Mouse (Mus musculus) thymus, adult 2 months (tissue): ENCODE measurements around the gene Cobll1. TPM values are rescaled to one million over a fixed set of nuclear protein-coding genes. Genes with fewer than 3 reads are reported as not detected.

Experiments
- DNase-seq: peaks from one replicate; pipeline ENCODE4 v3.0.0; 2021
- H3K27ac ChIP-seq: fragments of 200-500 bp; 2 replicates; pipeline ENCODE4 v1.5.1; 2012; ENCODE audit warnings: low read length, control low read depth; ENCODE audit not compliant: control insufficient read depth, insufficient read depth
- H3K27me3 ChIP-seq: fragments of 200-500 bp; 2 replicates; pipeline ENCODE4 v1.6.1; 2012; ENCODE audit warnings: mild to moderate bottlenecking, low read length, moderate library complexity, mixed read lengths; ENCODE audit not compliant: control insufficient read depth, insufficient read depth
- H3K36me3 ChIP-seq: fragments of 200-500 bp; 2 replicates; pipeline ENCODE4 v1.6.1; 2012; ENCODE audit warnings: mild to moderate bottlenecking, low read length, moderate library complexity; ENCODE audit not compliant: control insufficient read depth, insufficient read depth
- H3K4me1 ChIP-seq: fragments of 200-500 bp; replicated peaks from 2 replicates; pipeline ENCODE4 v1.6.1; 2012; ENCODE audit warnings: low read length; ENCODE audit not compliant: control insufficient read depth, insufficient read depth
- H3K4me3 ChIP-seq: fragments of 200-500 bp; 2 replicates; pipeline ENCODE4 v1.5.1; 2012; ENCODE audit warnings: mild to moderate bottlenecking, low read length, control low read depth, moderate library complexity; ENCODE audit not compliant: control insufficient read depth, insufficient read depth
- CTCF ChIP-seq: fragments of 200-500 bp; IDR thresholded peaks from 2 replicates; pipeline ENCODE4 v1.5.1; 2012; ENCODE audit warnings: mild to moderate bottlenecking, control low read depth, low read length, moderate library complexity, borderline replicate concordance; ENCODE audit not compliant: control insufficient read depth, poor library complexity, insufficient read depth; ENCODE audit errors: extremely low read depth
- POLR2A ChIP-seq: fragments of 200-500 bp; IDR thresholded peaks from 2 replicates; pipeline ENCODE4 v1.6.1; 2012; ENCODE audit warnings: mild to moderate bottlenecking, low read length, control low read depth, moderate library complexity; ENCODE audit not compliant: control insufficient read depth, poor library complexity, insufficient read depth; ENCODE audit errors: extremely low read depth
- WGBS: fragments of 180-500 bp; shearing (Covaris S2); methylation state at CpG from one replicate; pipeline ENCODE4 v1.1.7; 2018; 5-methylcytosine and 5-hydroxymethylcytosine counted together
- polyA plus RNA-seq: library from polyadenylated mRNA; depleted of rRNA; stranded (reverse); fragments of >200 nt; gene quantifications from 2 replicates; pipeline ENCODE4 v1.2.3, GENCODE M21; 2012

Gene Cobll1
- polyA plus RNA-seq, 1 experiment, result 3.5 TPM

- WGBS, result 95% methylated on average over 11 of the region's 11 CpGs
- Histone ChIP-seq H3K36me3 (no peaks in the 10 kb centered on the region), H3K27me3 (no peaks in the 10 kb centered on the region), H3K4me3 (no peak overlapping the region), H3K27ac (no peak overlapping the region), H3K4me1 (no peaks in the 10 kb centered on the region)
- DNase-seq, result no peak
- TF ChIP-seq CTCF (no peak), POLR2A (no peak)
Observed at GRCm38 (mm10) chr2:65219375-65220135, 19.6 kb downstream of the Cobll1 start.

DNA sequence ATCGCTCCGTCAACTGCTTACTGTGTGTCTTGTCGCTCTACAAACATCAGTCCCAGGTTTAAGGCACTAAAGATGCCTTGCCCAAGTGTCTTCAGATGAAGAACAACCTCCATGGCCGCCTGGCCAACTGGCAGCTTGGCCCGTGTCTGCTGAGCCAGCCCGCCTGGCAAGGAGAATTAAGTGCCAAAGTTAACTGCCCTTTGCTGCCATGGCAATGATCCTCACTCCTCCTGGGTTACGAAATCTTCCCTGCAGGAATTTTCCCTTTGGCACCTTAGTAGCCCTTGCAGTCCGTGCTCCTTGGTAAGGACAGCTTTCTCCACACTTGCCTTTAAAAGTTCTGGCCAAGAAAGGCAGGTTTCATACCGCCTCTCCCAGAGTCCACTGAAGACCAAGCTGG is 20.9 kb downstream of the Cobll1 start:
- Histone ChIP-seq H3K4me1 (no peaks in the 10 kb centered on the region), H3K36me3 (no peaks in the 10 kb centered on the region), H3K27ac (no peak overlapping the region), H3K4me3 (no peak overlapping the region), H3K27me3 (no peaks in the 10 kb centered on the region)
- no peak for TF ChIP-seq POLR2A
- no peak for TF ChIP-seq CTCF
- 97% methylated on average over 9 of the region's 9 CpGs for WGBS
- no peak for DNase-seq

DNA sequence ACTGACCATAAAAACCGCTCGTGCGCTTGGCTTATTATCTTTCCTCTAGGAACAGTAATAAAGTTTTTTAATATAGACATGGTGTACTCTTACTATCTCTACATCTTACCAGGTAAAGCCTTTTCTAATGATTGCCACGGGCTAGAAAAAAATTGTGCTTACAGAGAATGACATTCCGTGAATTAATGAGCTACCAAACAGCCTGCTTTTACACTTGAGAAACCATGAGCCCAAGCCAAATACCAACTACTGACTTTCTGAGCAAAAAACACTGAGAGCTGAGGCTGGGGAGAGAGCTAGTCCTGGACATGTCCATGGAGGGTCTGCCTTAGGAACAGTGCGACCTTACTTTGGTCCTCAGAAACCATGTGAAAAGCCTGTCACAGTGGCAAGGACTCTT is 21.5 kb downstream of the Cobll1 start:
- Histone ChIP-seq H3K27ac (no peak overlapping the region), H3K4me1 (no peaks in the 10 kb centered on the region), H3K27me3 (no peaks in the 10 kb centered on the region), H3K4me3 (no peak overlapping the region), H3K36me3 (no peaks in the 10 kb centered on the region)
- 96% methylated on average over 6 of the region's 6 CpGs for WGBS
- TF ChIP-seq CTCF (no peak), POLR2A (no peak)
- no peak for DNase-seq

DNA sequence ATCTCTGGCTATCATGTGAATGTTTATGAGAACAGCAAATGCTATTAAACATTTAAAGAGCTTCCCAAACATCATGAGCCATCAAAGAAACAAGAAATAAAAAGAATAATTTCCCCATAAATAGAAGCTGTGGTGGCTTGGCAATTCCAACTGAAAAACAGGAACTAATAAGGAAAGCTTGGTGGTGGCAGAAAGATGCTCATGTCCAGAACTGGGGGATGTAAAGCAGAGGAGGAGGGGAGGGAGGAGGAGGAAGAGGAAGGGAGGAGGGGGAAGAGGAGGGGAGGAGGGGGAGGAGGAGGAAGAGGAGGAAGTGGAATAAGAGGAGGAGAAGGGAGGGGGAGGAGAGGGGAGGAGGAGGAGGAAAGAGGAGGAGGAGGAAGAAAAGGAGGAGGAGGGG is 23.0 kb downstream of the Cobll1 start:
- no peak overlapping the region for H3K4me3 ChIP-seq
- H3K36me3 ChIP-seq, result no peaks in the 10 kb centered on the region
- no peaks in the 10 kb centered on the region for H3K27me3 ChIP-seq
- no peak overlapping the region for H3K27ac ChIP-seq
- H3K4me1 ChIP-seq, result no peaks in the 10 kb centered on the region
- DNase-seq, result no peak
- TF ChIP-seq CTCF (no peak), POLR2A (no peak)

- no peak overlapping the region for H3K4me3 ChIP-seq
- no peaks in the 10 kb centered on the region for H3K4me1 ChIP-seq
- TF ChIP-seq CTCF (no peak), POLR2A (no peak)
- 89% methylated on average over 1 of the region's 1 CpGs for WGBS
- no peaks in the 10 kb centered on the region for H3K27me3 ChIP-seq
- DNase-seq, result no peak
- no peak overlapping the region for H3K27ac ChIP-seq
- H3K36me3 ChIP-seq, result no peaks in the 10 kb centered on the region
Observed at GRCm38 (mm10) chr2:65214556-65214955, 24.6 kb downstream of the Cobll1 start.

DNA sequence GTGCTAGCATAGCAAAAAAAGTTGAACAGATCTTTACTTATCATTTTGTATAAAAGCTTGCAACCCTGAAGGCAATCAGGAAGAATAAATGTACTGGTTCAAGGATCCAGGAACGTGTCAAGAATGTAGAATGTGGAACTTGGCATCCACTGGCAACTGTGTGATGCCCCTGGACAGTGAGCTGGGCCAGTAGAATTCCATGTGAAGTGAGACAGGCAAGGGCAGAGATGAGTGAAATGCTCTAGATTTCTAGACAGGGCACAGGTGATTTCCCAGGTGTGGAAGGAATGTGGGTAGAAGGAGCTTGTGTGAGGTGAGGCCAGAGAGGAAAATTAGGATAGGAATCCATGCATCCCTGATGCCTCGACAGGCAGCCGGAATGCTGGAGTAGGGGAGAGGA is 25.5 kb downstream of the Cobll1 start:
- no peak overlapping the region for H3K27ac ChIP-seq
- no peak for DNase-seq
- WGBS, result 98% methylated on average over 3 of the region's 3 CpGs
- H3K4me3 ChIP-seq, result no peak overlapping the region
- H3K36me3 ChIP-seq, result no peaks in the 10 kb centered on the region
- no peaks in the 10 kb centered on the region for H3K27me3 ChIP-seq
- no peak for TF ChIP-seq CTCF
- TF ChIP-seq POLR2A, result no peak
- H3K4me1 ChIP-seq, result no peaks in the 10 kb centered on the region

DNA sequence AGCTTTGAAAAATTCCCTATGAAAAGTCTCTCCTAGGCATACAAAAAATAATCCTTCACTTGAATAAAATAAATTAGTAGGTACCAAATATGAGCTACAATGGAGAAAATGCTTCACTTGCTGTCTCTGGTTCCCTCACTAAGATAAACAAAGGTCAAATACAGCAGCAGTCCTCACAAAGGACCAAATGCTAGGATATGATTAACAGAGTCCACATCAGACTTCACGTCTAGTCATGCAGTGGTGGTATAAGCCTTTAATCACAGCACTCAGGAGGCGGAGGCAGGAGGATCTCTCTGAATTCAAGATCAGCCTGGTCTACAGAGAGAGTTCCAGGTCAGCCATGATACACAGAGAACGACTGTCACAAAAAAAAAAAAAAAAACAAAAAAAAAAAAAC is 27.6 kb downstream of the Cobll1 start:
- Histone ChIP-seq H3K4me3 (no peak overlapping the region), H3K4me1 (no peaks in the 10 kb centered on the region), H3K27ac (no peak overlapping the region), H3K36me3 (no peaks in the 10 kb centered on the region), H3K27me3 (no peaks in the 10 kb centered on the region)
- no peak for DNase-seq
- 90% methylated on average over 3 of the region's 3 CpGs for WGBS
- TF ChIP-seq POLR2A, result no peak
- no peak for TF ChIP-seq CTCF
